Comparison of ENCODE assay signal across 18 mouse cellular contexts in genomic region chr9:35032457-35032856, GRCm38 (mm10).
DNase-seq lines count a peak whose midpoint lies in the region; ATAC-seq and TF ChIP-seq lines count a peak whose summit lies in the region.
"Had no signal": no experiment of that assay in that cellular context is flagged by ENCODE, and none has a peak within 500 bp of the region (broad histone marks: within the 10 kb centered on the region; RNA-seq: fewer than 3 reads in every experiment).

No protein-coding gene starts in this region.

- no peak overlapping the region for H3K9ac ChIP-seq in lung, postnatal 0 days (replicated peaks; ENCODE audit: low read depth)
- no peak overlapping the region for H3K9ac ChIP-seq in hindbrain, embryonic 12.5 days
- H3K9ac ChIP-seq: limb, embryonic 13.5 days; lung, embryonic 14.5 days; neural tube, embryonic 12.5 days had no signal

- no peak overlapping the region for H3K4me3 ChIP-seq in heart, embryonic 10.5 days
- H3K4me3 ChIP-seq in lung, postnatal 0 days (ENCODE audit: low read depth, low read length): no peak overlapping the region
- H3K4me3 ChIP-seq in lung, adult 2 months (replicated peaks; ENCODE audit: extremely low read depth, low read depth, low read length): no peak overlapping the region
- H3K4me3 ChIP-seq in hindbrain, embryonic 12.5 days: no peak overlapping the region
- H3K4me3 ChIP-seq: erythroblast, embryonic 14.5 days; hindbrain, embryonic 10.5 days; left cerebral cortex, adult 2 months; limb, embryonic 13.5 days; neural tube, embryonic 12.5 days had no signal

- TF ChIP-seq EP300 in lung, postnatal 0 days (IDR thresholded peaks at IDR 0.05): no peak

- no peak overlapping the region for H3K4me2 ChIP-seq in lung, postnatal 0 days (replicated peaks; ENCODE audit: low read depth, low read length)
- no peak overlapping the region for H3K4me2 ChIP-seq in hindbrain, embryonic 12.5 days (replicated peaks)
- H3K4me2 ChIP-seq: limb, embryonic 13.5 days; lung, embryonic 14.5 days; neural tube, embryonic 12.5 days had no signal

- peak; percentile 27 for ATAC-seq in lung, postnatal 0 days
- no peak for ATAC-seq in hindbrain, embryonic 12.5 days (ENCODE audit: low FRiP score)
- ATAC-seq: midbrain, embryonic 16.5 days had no signal

- no peak overlapping the region for H3K27ac ChIP-seq in heart, embryonic 10.5 days
- no peak overlapping the region for H3K27ac ChIP-seq in lung, postnatal 0 days (ENCODE audit: low read length)
- no peak overlapping the region for H3K27ac ChIP-seq in hindbrain, embryonic 12.5 days
- H3K27ac ChIP-seq: hindbrain, embryonic 10.5 days; left cerebral cortex, adult 2 months; limb, embryonic 13.5 days; neural tube, embryonic 12.5 days had no signal

- peak; percentile 34 for DNase-seq in adrenal gland, adult 2 months
- DNase-seq in adrenal gland, adult 18-20 months (ENCODE audit: low spot score in 2 of 2): no peak
- peak; percentile 91 for DNase-seq in heart, adult 11 months
- DNase-seq in heart, embryonic 10.5 days (ENCODE audit: low spot score): no peak
- no peak for DNase-seq in lung, postnatal 0 days (ENCODE audit: low spot score)
- no peak for DNase-seq in lung, adult 2 months
- DNase-seq in retina, postnatal 1 day: peak; percentile 71
- DNase-seq: adrenal gland, postnatal 36 days; gastrocnemius, postnatal 25 days; lung, embryonic 14.5 days; thymus, postnatal 4 days had no signal

- WGBS in heart, embryonic 10.5 days: 76% methylated on average over 6 of the region's 6 CpGs
- 66% methylated on average over 6 of the region's 6 CpGs for WGBS in lung, postnatal 0 days
- WGBS in lung, adult 2 months: 68% methylated on average over 6 of the region's 6 CpGs
- WGBS in hindbrain, embryonic 12.5 days: 60% methylated on average over 6 of the region's 6 CpGs

- no peaks in the 10 kb centered on the region for H3K9me3 ChIP-seq in heart, embryonic 10.5 days
- H3K9me3 ChIP-seq in lung, postnatal 0 days (ENCODE audit: low read length): no peaks in the 10 kb centered on the region
- H3K9me3 ChIP-seq in hindbrain, embryonic 12.5 days (replicated peaks): no peaks in the 10 kb centered on the region
- H3K9me3 ChIP-seq: hindbrain, embryonic 10.5 days; limb, embryonic 13.5 days; neural tube, embryonic 12.5 days had no signal

- H3K4me1 ChIP-seq in heart, embryonic 10.5 days: peaks cover 15% of the 10 kb centered on the region
- H3K4me1 ChIP-seq in lung, postnatal 0 days (ENCODE audit: insufficient read depth, low read depth, low read length): no peaks in the 10 kb centered on the region; the same call in 1 of the 2 replicates
- 0 out of 2 replicates have a peak, but pooled peaks cover 2% of the 10 kb centered on the region for H3K4me1 ChIP-seq in lung, adult 2 months (ENCODE audit: control insufficient read depth, insufficient read depth, low read length)
- H3K4me1 ChIP-seq in hindbrain, embryonic 12.5 days: no peaks in the 10 kb centered on the region
- H3K4me1 ChIP-seq: neural tube, embryonic 12.5 days had no signal

- peaks cover 22% of the 10 kb centered on the region for H3K27me3 ChIP-seq in heart, embryonic 10.5 days (ENCODE audit: insufficient read depth, poor library complexity, severe bottlenecking)
- no peaks in the 10 kb centered on the region for H3K27me3 ChIP-seq in lung, postnatal 0 days (replicated peaks; ENCODE audit: insufficient read depth, low read length)
- no peaks in the 10 kb centered on the region for H3K27me3 ChIP-seq in hindbrain, embryonic 12.5 days

- TF ChIP-seq POLR2A in lung, adult 2 months (IDR thresholded peaks at IDR 0.05; ENCODE audit: borderline replicate concordance, extremely low read depth, low read depth, low read length): no peak

- H3K36me3 ChIP-seq in heart, embryonic 10.5 days: no peaks in the 10 kb centered on the region
- no peaks in the 10 kb centered on the region for H3K36me3 ChIP-seq in lung, postnatal 0 days (ENCODE audit: insufficient read depth, low read length)
- H3K36me3 ChIP-seq in hindbrain, embryonic 12.5 days: no peaks in the 10 kb centered on the region; the same call in 1 of the 2 replicates
- H3K36me3 ChIP-seq: hindbrain, embryonic 10.5 days; neural tube, embryonic 12.5 days had no signal

- no peak for TF ChIP-seq CTCF in lung, postnatal 0 days (IDR thresholded peaks at IDR 0.05)
- no peak for TF ChIP-seq CTCF in lung, adult 2 months (IDR thresholded peaks at IDR 0.05; ENCODE audit: insufficient read depth, low read length)

Comparison
In these comparisons a context has a peak if more than half of its experiments do, and no peak if none do; other contexts are left out.
1. DNase-seq: peak in adrenal gland, adult 2 months (single experiment), heart, adult 11 months (single experiment) and retina, postnatal 1 day (single experiment); none in adrenal gland, adult 18-20 months (0 of 2), heart, embryonic 10.5 days (single experiment), lung, postnatal 0 days (single experiment) and lung, adult 2 months (single experiment).